Mouse (Mus musculus) liver, embryonic 14.5 days (tissue): Measurements from ENCODE around the gene Casp7. TPM values are rescaled to one million over a fixed set of nuclear protein-coding genes. Genes with fewer than 3 reads are reported as not detected.

Experiments used
- ATAC-seq: fragments of 200-750 bp; cut with Nextera tagmentation; 2 replicates; pipeline ENCODE4 v1.8.0; 2017; ENCODE audit warnings: moderate number of reproducible peaks, mild to moderate bottlenecking, moderate library complexity; ENCODE audit not compliant: insufficient read depth
- DNase-seq, 3 experiments: peaks; one replicate each; pipeline ENCODE4 v3.0.0-alpha.2; 2012 to 2013; ENCODE audit warnings: low read depth in 3 of 3, low spot score in 3 of 3
- H3K27ac ChIP-seq: fragments of 300-500 bp; sonication (generic); 2 replicates; pipeline ENCODE4 v1.5.1; 2014; ENCODE audit warnings: moderate library complexity, mild to moderate bottlenecking, control low read depth, inconsistent platforms
- H3K27me3 ChIP-seq: fragments of 300-500 bp; sonication (generic); 2 replicates; pipeline ENCODE4 v1.6.1; 2014; ENCODE audit warnings: mild to moderate bottlenecking, low read length, moderate library complexity; ENCODE audit not compliant: control insufficient read depth, insufficient read depth
- H3K36me3 ChIP-seq: fragments of 300-500 bp; sonication (generic); replicated peaks from 2 replicates; pipeline ENCODE4 v1.6.1; 2014; ENCODE audit warnings: low read depth; ENCODE audit not compliant: control insufficient read depth, insufficient read depth
- H3K4me1 ChIP-seq, 2 experiments: fragments of 200-500 bp in 1 of 2; fragments of 300-500 bp in 1 of 2; sonication (generic) in 1 of 2; replicated peaks; 2 replicates each; pipeline ENCODE4 v1.6.1; 2012 to 2014; ENCODE audit warnings: antibody characterized with exemption in 1 of 2, inconsistent platforms in 1 of 2, low read length in 1 of 2; ENCODE audit not compliant: control insufficient read depth in 2 of 2, insufficient read depth in 2 of 2
- H3K4me2 ChIP-seq: fragments of 300-500 bp; sonication (generic); 2 replicates; pipeline ENCODE4 v1.6.1; 2014; ENCODE audit warnings: low read depth, mild to moderate bottlenecking, control low read depth, moderate library complexity
- H3K4me3 ChIP-seq, 2 experiments: fragments of 200-500 bp in 1 of 2; fragments of 300-500 bp in 1 of 2; sonication (generic) in 1 of 2; 2 replicates each; pipeline ENCODE4 v1.5.1; 2012 to 2014; ENCODE audit warnings: low read depth in 2 of 2, low read length in 2 of 2, mild to moderate bottlenecking in 2 of 2, control low read depth in 1 of 2, inconsistent platforms in 1 of 2, moderate library complexity in 1 of 2; ENCODE audit not compliant: insufficient read depth in 1 of 2
- H3K9ac ChIP-seq: fragments of 300-500 bp; sonication (generic); replicated peaks from 2 replicates; pipeline ENCODE4 v1.6.1; 2014; ENCODE audit warnings: mild to moderate bottlenecking, control low read depth, moderate library complexity
- H3K9me3 ChIP-seq: fragments of 300-500 bp; sonication (generic); 2 replicates; pipeline ENCODE4 v1.6.1; 2016; ENCODE audit warnings: low read length, mixed read lengths; ENCODE audit not compliant: control insufficient read depth
- CTCF ChIP-seq: IDR thresholded peaks from 2 replicates; pipeline ENCODE4 v1.5.1; 2016; ENCODE audit warnings: antibody characterized with exemption, low read depth, control low read depth
- EP300 ChIP-seq: IDR thresholded peaks from 2 replicates; pipeline ENCODE4 v1.6.1; 2016; ENCODE audit warnings: antibody characterized with exemption, low read depth
- WGBS: fragments of 180-500 bp; shearing (Covaris S2); extraction: QIAGEN DNeasy Blood & Tissue Kit; methylation state at CpG from one replicate; pipeline ENCODE4 v1.1.7; 2014; ENCODE audit not compliant: insufficient replicate concordance; 5-methylcytosine and 5-hydroxymethylcytosine counted together
- polyA plus RNA-seq, 2 experiments: library from polyadenylated mRNA; depleted of rRNA in 1 of 2; stranded (reverse) in 1 of 2; unstranded in 1 of 2; fragments of >200 nt; fragmentation: Nextera tagmentation in 1 of 2; extraction: Ambion mirVana in 1 of 2; gene quantifications; 2 replicates each; pipeline versions ENCODE4 v1.2.1 to v1.2.3; 2012 to 2014

Casp7 gene
- polyA plus RNA-seq, 2 experiments: 9.5 to 13.2 TPM

DNA sequence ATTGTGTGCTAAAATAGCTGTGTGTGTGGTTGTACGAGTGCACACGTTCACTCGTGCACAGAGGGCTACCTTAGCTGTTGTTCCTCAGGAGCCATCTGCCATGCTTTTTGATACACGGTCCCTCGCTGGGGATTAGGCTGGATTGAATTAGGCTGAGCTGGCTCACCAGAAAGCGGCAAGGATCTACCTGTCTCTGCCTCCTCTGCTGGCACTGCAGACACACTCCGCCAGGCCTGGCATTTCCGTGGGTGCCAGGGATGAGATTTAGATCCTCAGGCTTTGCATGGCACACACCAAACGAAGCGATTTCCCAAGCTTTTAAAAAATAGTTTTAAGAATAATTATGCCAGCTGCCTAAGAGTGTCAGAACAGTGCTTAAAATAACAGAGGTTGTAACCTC, 75.0 kb downstream of the Casp7 start:
- Histone ChIP-seq H3K27ac (no peak overlapping the region), H3K9ac (no peak overlapping the region), H3K4me3 (no peak overlapping the region), H3K4me2 (no peak overlapping the region), H3K36me3 (no peaks in the 10 kb centered on the region), H3K9me3 (no peaks in the 10 kb centered on the region), H3K4me1 (peaks cover 0 to 7% of the 10 kb centered on the region in 2 experiments; a peak in 2 of 4 replicates), H3K27me3 (no peaks in the 10 kb centered on the region)
- ATAC-seq (no peak), DNase-seq (no peak)
- no peak for TF ChIP-seq EP300
- TF ChIP-seq CTCF: no peak
- WGBS: 70% methylated on average over 10 of the region's 10 CpGs

DNA sequence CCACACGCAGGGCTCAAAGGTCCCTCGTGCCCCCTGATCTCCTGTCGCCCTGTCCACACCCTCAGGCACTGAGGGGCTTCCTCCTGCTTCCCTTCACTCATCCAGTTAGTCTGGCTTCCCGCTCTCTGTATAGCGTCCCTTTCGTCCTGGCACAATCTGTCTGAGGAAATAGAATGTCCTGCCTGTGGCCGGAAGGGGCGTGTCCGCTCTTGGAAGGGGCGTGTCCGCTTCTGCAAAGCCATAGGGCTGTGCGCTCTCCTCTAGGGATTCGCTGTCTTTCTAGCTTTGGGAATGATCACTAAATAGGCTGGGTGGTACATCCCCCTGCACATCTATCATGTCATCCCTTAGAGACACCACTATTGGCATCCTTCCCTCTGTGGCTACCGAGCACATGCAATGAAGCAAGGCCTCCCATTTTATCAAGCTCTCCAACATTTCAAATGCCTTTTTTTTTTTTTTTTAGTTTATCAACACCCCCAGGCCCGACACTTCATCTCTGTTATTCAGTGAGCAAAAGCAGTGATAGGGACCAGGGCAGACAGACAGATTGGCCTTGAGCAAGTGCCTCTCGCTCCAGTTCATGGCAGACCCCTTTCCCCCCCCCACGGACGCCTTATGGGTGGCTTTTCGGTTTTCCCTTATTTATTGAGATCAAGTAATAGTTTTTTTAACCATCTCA, 78.1 kb downstream of the Casp7 start:
- H3K4me2 ChIP-seq: peak overlapping the region; percentile 6
- ATAC-seq: no peak
- H3K9me3 ChIP-seq: no peaks in the 10 kb centered on the region
- peaks cover 0 to 10% of the 10 kb centered on the region in 2 experiments; a peak in 3 of 4 replicates for H3K4me1 ChIP-seq
- H3K9ac ChIP-seq: no peak overlapping the region
- no peak for TF ChIP-seq EP300
- TF ChIP-seq CTCF: no peak; the same call in 1 of the 2 replicates
- H3K36me3 ChIP-seq: no peaks in the 10 kb centered on the region
- no peaks in the 10 kb centered on the region for H3K27me3 ChIP-seq
- peak in 2 of 3 experiments; percentile 16 to 29 for DNase-seq
- no peak overlapping the region for H3K27ac ChIP-seq
- WGBS: 22% methylated on average over 19 of the region's 19 CpGs
- H3K4me3 ChIP-seq: peak overlapping the region in 1 of 2 experiments; percentile 7; a peak in 1 of 4 replicates

DNA sequence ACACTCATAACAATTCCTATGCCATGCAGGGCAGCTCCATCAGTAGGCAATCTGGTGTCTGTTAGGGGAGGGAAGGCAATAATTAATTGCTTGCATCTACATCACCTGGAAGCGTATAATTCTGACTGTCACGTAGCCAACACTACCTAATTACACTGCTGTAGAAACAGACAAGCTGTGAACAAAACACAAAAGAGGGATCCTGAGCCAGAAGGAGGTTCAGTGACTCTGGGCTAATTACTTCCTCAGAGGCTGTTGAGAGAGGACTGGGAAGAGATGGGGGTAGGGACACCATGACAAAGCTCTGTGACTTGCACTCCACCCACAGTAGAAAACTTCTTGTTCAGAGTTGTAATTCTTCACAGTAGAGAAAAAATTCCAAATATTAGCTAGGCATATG, 79.6 kb downstream of the Casp7 start:
- ATAC-seq: no peak
- no peaks in the 10 kb centered on the region for H3K36me3 ChIP-seq
- DNase-seq: no peak

DNA sequence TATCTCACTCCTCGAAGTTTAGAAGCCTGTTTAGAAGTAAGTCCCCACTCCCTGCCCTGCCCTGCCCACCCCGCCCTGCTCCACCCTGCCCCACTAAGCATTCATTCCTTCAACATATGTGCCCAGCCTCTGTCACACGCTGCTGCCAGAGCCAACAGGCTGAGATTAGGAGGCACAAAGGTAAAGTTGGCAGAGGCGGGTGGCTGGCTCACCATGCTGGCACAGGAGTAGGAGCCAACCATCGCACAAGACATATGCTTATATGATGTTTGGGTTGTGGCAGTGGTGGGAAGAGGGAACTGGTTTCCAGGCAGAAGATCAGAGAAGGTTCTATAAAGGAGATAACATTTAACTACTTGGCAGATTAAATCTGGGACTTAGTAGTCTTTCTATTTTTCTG, 80.3 kb downstream of the Casp7 start:
- DNase-seq (no peak), ATAC-seq (no peak)
- no peak overlapping the region for H3K9ac ChIP-seq
- no peak overlapping the region for H3K4me2 ChIP-seq
- 41% methylated on average over 5 of the region's 5 CpGs for WGBS
- H3K27me3 ChIP-seq: no peaks in the 10 kb centered on the region
- no peak for TF ChIP-seq EP300
- no peak for TF ChIP-seq CTCF
- H3K36me3 ChIP-seq: no peaks in the 10 kb centered on the region
- H3K27ac ChIP-seq: no peak overlapping the region
- no peak overlapping the region for H3K4me3 ChIP-seq
- H3K9me3 ChIP-seq: no peaks in the 10 kb centered on the region
- H3K4me1 ChIP-seq: peaks cover 0 to 10% of the 10 kb centered on the region in 2 experiments; a peak in 3 of 4 replicates

More for the DNA sequence above, 79.6 kb downstream of the Casp7 start:
- no peaks in the 10 kb centered on the region for H3K27me3 ChIP-seq
- H3K27ac ChIP-seq: no peak overlapping the region
- H3K4me3 ChIP-seq: no peak overlapping the region
- no peak overlapping the region for H3K9ac ChIP-seq
- WGBS: 57% methylated on average over 2 of the region's 2 CpGs
- TF ChIP-seq CTCF (no peak), EP300 (no peak)
- H3K4me1 ChIP-seq: peaks cover 0 to 10% of the 10 kb centered on the region in 2 experiments; a peak in 3 of 4 replicates
- H3K4me2 ChIP-seq: no peak overlapping the region
- no peaks in the 10 kb centered on the region for H3K9me3 ChIP-seq

DNA sequence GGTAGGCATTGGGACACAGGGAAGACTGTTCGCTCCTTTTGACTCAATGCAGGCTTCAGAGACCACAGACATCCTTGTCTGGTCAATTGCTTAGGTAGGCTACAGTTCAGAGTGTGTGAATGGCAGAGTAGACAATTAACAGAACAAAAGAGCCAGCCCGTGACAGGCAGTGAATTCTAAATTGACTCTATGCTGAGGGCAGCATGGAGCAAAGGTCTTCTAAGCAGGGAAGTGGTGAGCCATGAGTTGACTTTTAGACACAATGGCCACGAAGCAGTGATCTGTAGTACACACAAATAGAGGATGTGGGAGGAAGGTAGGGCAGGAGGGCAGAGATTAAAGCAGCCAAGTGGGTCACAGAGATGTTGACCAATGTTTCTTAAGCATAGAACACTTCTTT, 80.9 kb downstream of the Casp7 start:
- Histone ChIP-seq H3K27me3 (no peaks in the 10 kb centered on the region), H3K4me1 (peaks cover 0 to 10% of the 10 kb centered on the region in 2 experiments; a peak in 3 of 4 replicates), H3K4me3 (no peak overlapping the region), H3K9me3 (no peaks in the 10 kb centered on the region), H3K36me3 (no peaks in the 10 kb centered on the region), H3K9ac (no peak overlapping the region), H3K27ac (no peak overlapping the region), H3K4me2 (no peak overlapping the region)
- TF ChIP-seq EP300: no peak
- TF ChIP-seq CTCF: no peak
- DNase-seq (no peak), ATAC-seq (no peak)
- WGBS: 29% methylated on average over 3 of the region's 3 CpGs
